Mouse (Mus musculus): Measurements from ENCODE around the gene Mr1. TPM values are rescaled to one million over a fixed set of nuclear protein-coding genes. Genes with fewer than 3 reads are reported as not detected.

The Mr1 gene
- polyA plus RNA-seq, 1 experiment from 2014 or later: 28.4 TPM

GRCm38 (mm10) chr1:155090327-155090726, 56.3 kb downstream of the Mr1 start:
- CTCF ChIA-PET: interaction anchor here (1.2 to 1.7 kb wide), 3 partner anchors 48 to 191 kb away, joined by 3 to 4 read pairs (median 3); no protein-coding TSS in a partner anchor
- no peak for TF ChIP-seq CTCF (IDR thresholded peaks at IDR 0.05)
- ATAC-seq (no peak), DNase-seq (ENCODE audit: low read depth, low spot score) (no peak)
- H3K27me3 ChIP-seq: no peaks in the 10 kb centered on the region
- in situ Hi-C loops (cut with MboI; ENCODE audit: low pct_unique_long_range_greater_than_20kb): loop anchor here (25.0 kb wide), 1 partner anchor 1578 kb away; no protein-coding TSS in a partner anchor
- POLR2A ChIA-PET: no interaction called here

GRCm38 (mm10) chr1:155088847-155089603, 57.6 kb downstream of the Mr1 start:
- no peak for DNase-seq (ENCODE audit: low read depth, low spot score)
- in situ Hi-C loops (cut with MboI; ENCODE audit: low pct_unique_long_range_greater_than_20kb): loop anchor here (25.0 kb wide), 1 partner anchor 1577 kb away; no protein-coding TSS in a partner anchor
- no peak for ATAC-seq
- H3K27me3 ChIP-seq: no peaks in the 10 kb centered on the region
- POLR2A ChIA-PET: interaction anchor here (0.6 to 1.4 kb wide), 2 partner anchors 10 to 65 kb away, joined by 3 read pairs; partner anchors contain the start of gene Ier5
- TF ChIP-seq CTCF (IDR thresholded peaks at IDR 0.05): no peak
- CTCF ChIA-PET: interaction anchor here (1.2 to 3.2 kb wide), 2 partner anchors 12 to 33 kb away, joined by 3 to 13 read pairs; no protein-coding TSS in a partner anchor

- DNase-seq (ENCODE audit: low read depth, low spot score) (no peak), ATAC-seq (no peak)
- in situ Hi-C loops (cut with MboI; ENCODE audit: low pct_unique_long_range_greater_than_20kb): loop anchor here (25.0 kb wide), 1 partner anchor 1576 kb away; no protein-coding TSS in a partner anchor
- POLR2A ChIA-PET: interaction anchor here (1.4 kb wide), 1 partner anchor 11 kb away, joined by 3 read pairs; the partner anchor contains the start of gene Ier5
- TF ChIP-seq CTCF (IDR thresholded peaks at IDR 0.05): no peak
- H3K27me3 ChIP-seq: no peaks in the 10 kb centered on the region
- CTCF ChIA-PET: interaction anchor here (1.1 to 3.2 kb wide), 4 partner anchors 11 to 32 kb away, joined by 3 to 13 read pairs (median 4); partner anchors contain the start of gene Ier5
Observed at GRCm38 (mm10) chr1:155088046-155088445, 58.6 kb downstream of the Mr1 start.

- no peak for TF ChIP-seq CTCF (IDR thresholded peaks at IDR 0.05)
- no peak for DNase-seq (ENCODE audit: low read depth, low spot score)
- CTCF ChIA-PET: interaction anchor here (1.4 to 3.2 kb wide), 3 partner anchors 10 to 128 kb away, joined by 4 to 13 read pairs (median 5); partner anchors contain the start of gene Ier5
- ATAC-seq: no peak
- POLR2A ChIA-PET: interaction anchor here (1.5 kb wide), 1 partner anchor 9 kb away, joined by 7 read pairs; no protein-coding TSS in a partner anchor
- in situ Hi-C loops (cut with MboI; ENCODE audit: low pct_unique_long_range_greater_than_20kb): loop anchor here (25.0 kb wide), 1 partner anchor 1575 kb away; no protein-coding TSS in a partner anchor
- no peaks in the 10 kb centered on the region for H3K27me3 ChIP-seq
Observed at GRCm38 (mm10) chr1:155086893-155087292, 59.7 kb downstream of the Mr1 start.

- in situ Hi-C loops (cut with MboI; ENCODE audit: low pct_unique_long_range_greater_than_20kb): loop anchor here (25.0 kb wide), 1 partner anchor 1574 kb away; no protein-coding TSS in a partner anchor
- no peak for DNase-seq (ENCODE audit: low read depth, low spot score)
- H3K27me3 ChIP-seq: no peaks in the 10 kb centered on the region
- CTCF ChIA-PET: interaction anchor here (1.8 to 3.2 kb wide), 2 partner anchors 10 to 129 kb away, joined by 5 to 13 read pairs; no protein-coding TSS in a partner anchor
- TF ChIP-seq CTCF (IDR thresholded peaks at IDR 0.05): no peak
- POLR2A ChIA-PET: interaction anchor here (1.5 to 3.4 kb wide), 2 partner anchors 9 to 12 kb away, joined by 7 to 17 read pairs; partner anchors contain the start of gene Ier5
- ATAC-seq: no peak
Observed at GRCm38 (mm10) chr1:155086416-155086815, 60.2 kb downstream of the Mr1 start.

GRCm38 (mm10) chr1:155084839-155085238, 61.8 kb downstream of the Mr1 start:
- DNase-seq (ENCODE audit: low read depth, low spot score) (no peak), ATAC-seq (no peak)
- no peak for TF ChIP-seq CTCF (IDR thresholded peaks at IDR 0.05)
- in situ Hi-C loops (cut with MboI; ENCODE audit: low pct_unique_long_range_greater_than_20kb): loop anchor here (5.0 to 25.0 kb wide), 2 partner anchors 933 to 1573 kb away; no protein-coding TSS in a partner anchor
- ChIA-PET POLR2A (interaction anchor here (0.6 to 3.4 kb wide), 2 partner anchors 14 to 285 kb away, joined by 6 to 17 read pairs; partner anchors contain the start of gene Ier5), CTCF (interaction anchor here (1.2 to 1.8 kb wide), 3 partner anchors 9 to 34 kb away, joined by 4 to 5 read pairs (median 4); no protein-coding TSS in a partner anchor)
- no peaks in the 10 kb centered on the region for H3K27me3 ChIP-seq

GRCm38 (mm10) chr1:155083271-155084265, 63.0 kb downstream of the Mr1 start:
- DNase-seq (ENCODE audit: low read depth, low spot score) (no peak), ATAC-seq (peak; percentile 88)
- in situ Hi-C loops (cut with MboI; ENCODE audit: low pct_unique_long_range_greater_than_20kb): loop anchor here (5.0 to 25.0 kb wide), 2 partner anchors 931 to 1571 kb away; no protein-coding TSS in a partner anchor
- POLR2A ChIA-PET: interaction anchor here (1.0 to 3.4 kb wide), 5 partner anchors 9 to 159 kb away, joined by 3 to 17 read pairs (median 4); partner anchors contain the start of gene Ier5
- CTCF ChIA-PET: interaction anchor here (1.2 to 1.8 kb wide), 3 partner anchors 7 to 33 kb away, joined by 4 to 5 read pairs (median 4); no protein-coding TSS in a partner anchor
- H3K27me3 ChIP-seq: no peaks in the 10 kb centered on the region
- no peak for TF ChIP-seq CTCF (IDR thresholded peaks at IDR 0.05)

- in situ Hi-C loops (cut with MboI; ENCODE audit: low pct_unique_long_range_greater_than_20kb): loop anchor here (5.0 to 25.0 kb wide), 2 partner anchors 931 to 1571 kb away; no protein-coding TSS in a partner anchor
- CTCF ChIA-PET: no interaction called here
- no peaks in the 10 kb centered on the region for H3K27me3 ChIP-seq
- no peak for TF ChIP-seq CTCF (IDR thresholded peaks at IDR 0.05)
- peak; percentile 17 for ATAC-seq
- no peak for DNase-seq (ENCODE audit: low read depth, low spot score)
- POLR2A ChIA-PET: interaction anchor here (0.5 to 3.4 kb wide), 6 partner anchors 13 to 160 kb away, joined by 3 to 17 read pairs (median 4); partner anchors contain the start of gene Ier5
Observed at GRCm38 (mm10) chr1:155082965-155083268, 63.7 kb downstream of the Mr1 start.
